Mouse (Mus musculus) heart, adult 2 months (tissue): ENCODE measurements around the gene Zfyve19. TPM values are rescaled to one million over a fixed set of nuclear protein-coding genes. Genes with fewer than 3 reads are reported as not detected.
A peak's percentile ranks its signal among the peaks of the same experiment; 100 is the strongest.

Experiments
- DNase-seq, 2 experiments: peaks; one replicate each; pipeline ENCODE4 v3.0.0; 2021
- H3K27ac ChIP-seq: fragments of 200-600 bp; 2 replicates; pipeline ENCODE4 v1.8.1; 2022
- H3K27me3 ChIP-seq: fragments of 200-500 bp; 2 replicates; pipeline ENCODE4 v1.6.1; 2012; ENCODE audit warnings: mild to moderate bottlenecking, low read length, inconsistent platforms, mixed read lengths; ENCODE audit not compliant: control insufficient read depth, insufficient read depth
- H3K36me3 ChIP-seq: fragments of 200-500 bp; 2 replicates; pipeline ENCODE4 v1.6.1; 2012; ENCODE audit warnings: low read length, inconsistent platforms; ENCODE audit not compliant: control insufficient read depth, insufficient read depth
- H3K4me1 ChIP-seq: fragments of 200-500 bp; 2 replicates; pipeline ENCODE4 v1.6.1; 2011; ENCODE audit warnings: low read length; ENCODE audit not compliant: control insufficient read depth, insufficient read depth
- H3K4me3 ChIP-seq: fragments of 200-600 bp; 2 replicates; pipeline ENCODE4 v1.8.1; 2022
- H3K79me2 ChIP-seq: fragments of 200-500 bp; replicated peaks from 2 replicates; pipeline ENCODE4 v1.6.1; 2012; ENCODE audit warnings: mild to moderate bottlenecking, inconsistent platforms, low read length, moderate library complexity, mixed read lengths; ENCODE audit not compliant: control insufficient read depth, insufficient read depth
- H3K9ac ChIP-seq: fragments of 200-500 bp; 2 replicates; pipeline ENCODE4 v1.6.1; 2012; ENCODE audit warnings: low read depth, mild to moderate bottlenecking, control low read depth, inconsistent platforms, low read length, mixed read lengths
- CTCF ChIP-seq: fragments of 200-600 bp; IDR thresholded peaks from 2 replicates; pipeline ENCODE4 v1.8.1; 2022; ENCODE audit warnings: antibody characterized with exemption, mild to moderate bottlenecking, moderate library complexity
- EP300 ChIP-seq: fragments of 200-500 bp; IDR thresholded peaks from 2 replicates; pipeline ENCODE4 v1.6.1; 2011; ENCODE audit warnings: low read depth, low read length, control low read depth; ENCODE audit not compliant: insufficient read depth
- POLR2A ChIP-seq: fragments of 200-500 bp; IDR thresholded peaks from 2 replicates; pipeline ENCODE4 v1.6.1; 2011; ENCODE audit warnings: mild to moderate bottlenecking, low read depth, low read length, control low read depth; ENCODE audit not compliant: insufficient read depth
- WGBS: fragments of 180-500 bp; shearing (Covaris S2); methylation state at CpG from one replicate; pipeline ENCODE4 v1.1.7; 2018; 5-methylcytosine and 5-hydroxymethylcytosine counted together
- intact Hi-C: fragments of 180-260 bp; cut with DNase I; formaldehyde crosslinking; loops from one replicate; pipeline ENCODE4 v1.15.1; 2025
- polyA plus RNA-seq: library from polyadenylated mRNA; depleted of rRNA; stranded (reverse); fragments of >200 nt; gene quantifications from 2 replicates; pipeline ENCODE4 v1.2.3, GENCODE M21; 2012
- total RNA-seq, 2 experiments: library from RNA; stranded (reverse); gene quantifications; 2 replicates each; pipeline ENCODE4 v1.2.3; 2021

Zfyve19 gene
- total and polyA plus RNA-seq, 3 experiments = 8.5 to 17.1 (median 11.6) TPM

DNA sequence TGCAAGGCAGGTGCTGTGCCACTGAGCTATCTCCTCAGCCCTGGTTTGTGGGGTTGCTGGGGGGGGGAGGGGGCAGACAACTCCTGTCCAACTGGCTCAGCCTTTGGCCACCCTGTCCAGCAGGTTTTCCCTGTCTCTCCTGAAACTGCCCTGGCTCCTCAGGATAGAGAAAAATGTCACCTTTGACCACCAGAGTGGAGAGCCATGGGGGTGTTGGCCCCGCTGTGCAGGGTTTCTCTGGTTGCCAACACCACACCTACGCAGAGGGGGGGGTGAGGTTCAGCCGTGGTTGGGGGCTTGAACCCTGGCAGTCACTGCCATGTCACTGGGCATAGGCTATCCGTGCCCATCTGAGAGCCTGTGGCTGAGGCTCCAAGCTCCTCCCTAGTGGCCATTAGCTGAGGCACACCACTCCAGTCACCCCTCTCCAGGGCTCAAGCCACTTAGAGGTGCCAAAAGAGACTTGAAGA lies 41.2 kb downstream of the Zfyve19 start:
- Histone ChIP-seq H3K27me3 (no peaks in the 10 kb centered on the region), H3K4me1 (peaks cover 1% of the 10 kb centered on the region; the same call in 1 of the 2 replicates), H3K79me2 (no peaks in the 10 kb centered on the region), H3K4me3 (no peak overlapping the region), H3K27ac (no peak overlapping the region), H3K9ac (no peak overlapping the region), H3K36me3 (no peaks in the 10 kb centered on the region)
- intact Hi-C loops = loop anchor here (2.0 kb wide), 1 partner anchor 165 kb away; no protein-coding TSS in a partner anchor
- no peak for DNase-seq
- 73% methylated on average over 4 of the region's 4 CpGs for WGBS
- no peak for TF ChIP-seq CTCF
- TF ChIP-seq POLR2A = no peak
- TF ChIP-seq EP300 = no peak

DNA sequence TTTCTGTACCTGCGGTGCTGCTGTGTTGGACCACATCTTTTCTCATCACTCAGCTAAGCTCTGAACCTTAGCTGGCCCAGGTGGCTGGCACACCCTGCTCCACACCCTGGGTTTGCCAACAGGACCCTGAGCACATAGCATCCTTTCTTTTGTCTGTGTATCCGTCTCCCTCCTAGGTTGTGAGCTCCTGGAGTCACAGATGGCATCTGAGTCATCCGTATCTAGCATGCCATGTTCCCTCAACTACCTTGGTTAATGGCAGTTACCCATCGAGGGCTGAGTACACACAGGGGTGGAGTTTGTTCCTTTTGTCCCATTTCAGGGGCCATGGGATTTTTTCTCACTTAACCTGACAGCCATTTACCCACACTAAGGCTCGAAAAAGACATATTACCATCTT lies 42.0 kb downstream of the Zfyve19 start:
- Histone ChIP-seq H3K4me3 (no peak overlapping the region), H3K36me3 (no peaks in the 10 kb centered on the region), H3K27ac (no peak overlapping the region), H3K79me2 (no peaks in the 10 kb centered on the region), H3K9ac (no peak overlapping the region), H3K27me3 (no peaks in the 10 kb centered on the region), H3K4me1 (peaks cover 1% of the 10 kb centered on the region; the same call in 1 of the 2 replicates)
- no peak for DNase-seq
- intact Hi-C loops = loop anchor here (2.0 kb wide), 1 partner anchor 164 kb away; no protein-coding TSS in a partner anchor
- no peak for TF ChIP-seq POLR2A
- TF ChIP-seq EP300 = no peak
- no peak for TF ChIP-seq CTCF
- WGBS = 61% methylated on average over 5 of the region's 5 CpGs

DNA sequence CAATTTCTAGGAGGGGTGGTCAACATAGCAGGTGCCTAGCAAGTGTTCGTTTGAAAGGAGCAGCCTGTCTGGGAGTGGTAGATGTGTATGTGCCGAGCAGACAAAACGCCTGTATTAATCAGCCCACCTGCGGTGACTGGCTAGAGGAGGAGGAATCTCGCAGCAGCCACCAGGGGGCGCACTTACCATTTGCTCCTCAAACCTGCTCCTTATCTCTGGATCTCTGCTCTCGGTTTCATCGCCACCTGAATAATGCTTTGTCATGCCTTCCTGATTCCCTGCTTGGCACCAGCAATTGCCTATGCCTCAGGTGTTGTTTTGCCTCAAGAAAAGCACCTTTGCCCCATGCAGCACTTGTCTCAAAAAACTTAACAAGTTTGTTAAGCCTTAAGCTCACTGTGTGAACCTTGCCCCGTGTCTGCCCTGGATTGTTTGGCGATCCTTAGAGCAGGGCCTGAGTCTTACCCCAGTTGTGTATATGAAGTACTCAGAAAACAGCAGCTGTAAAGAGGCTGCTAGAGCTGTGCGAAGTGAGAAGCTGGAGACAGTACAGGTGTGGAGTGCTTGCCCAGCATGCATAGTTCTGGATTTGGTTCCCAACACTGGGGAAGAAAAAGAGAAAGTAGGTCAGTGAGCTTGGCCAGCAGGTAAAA lies 42.5 kb downstream of the Zfyve19 start:
- H3K4me3 ChIP-seq = peak overlapping the region; percentile 27; the same call in 1 of the 2 replicates
- no peaks in the 10 kb centered on the region for H3K27me3 ChIP-seq
- no peak overlapping the region for H3K27ac ChIP-seq
- H3K79me2 ChIP-seq = no peaks in the 10 kb centered on the region
- 13% methylated on average over 11 of the region's 11 CpGs for WGBS
- intact Hi-C loops = loop anchor here (1.0 to 2.0 kb wide), 3 partner anchors 37 to 185 kb away; partner anchors contain the start of gene Vps18
- no peaks in the 10 kb centered on the region for H3K36me3 ChIP-seq
- DNase-seq = peak; percentile 73 to 87
- peaks cover 1% of the 10 kb centered on the region; the same call in 1 of the 2 replicates for H3K4me1 ChIP-seq
- TF ChIP-seq EP300 = 0 out of 2 replicates have a peak, but pooled peaks have one; percentile 62
- no peak; the same call in none of the 2 replicates for TF ChIP-seq CTCF
- no peak for TF ChIP-seq POLR2A
- no peak overlapping the region for H3K9ac ChIP-seq

DNA sequence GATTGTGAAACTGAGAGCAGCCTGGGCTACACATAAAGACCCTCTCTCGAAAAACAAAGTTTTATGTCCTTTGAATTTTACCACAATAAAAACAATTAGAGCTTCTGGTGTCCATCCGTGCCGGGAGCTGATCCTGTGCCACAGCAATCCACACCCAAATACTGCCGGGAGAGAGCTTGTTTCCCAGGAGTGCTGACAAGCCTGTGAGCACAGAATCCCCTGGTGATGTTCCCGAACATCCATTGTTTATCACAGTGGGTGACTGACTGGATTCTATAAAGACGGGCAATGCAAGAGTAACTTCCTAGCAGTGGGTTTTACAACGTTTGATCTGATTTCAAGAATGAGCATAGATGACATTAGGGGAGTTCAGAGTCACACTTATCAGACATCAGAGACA lies 46.6 kb downstream of the Zfyve19 start:
- Histone ChIP-seq H3K27me3 (no peaks in the 10 kb centered on the region), H3K4me3 (no peak overlapping the region), H3K27ac (no peak overlapping the region), H3K36me3 (no peaks in the 10 kb centered on the region), H3K79me2 (no peaks in the 10 kb centered on the region), H3K4me1 (peaks cover 1% of the 10 kb centered on the region; the same call in 1 of the 2 replicates), H3K9ac (no peak overlapping the region)
- no peak for DNase-seq
- TF ChIP-seq EP300 = no peak
- no peak for TF ChIP-seq CTCF
- no peak for TF ChIP-seq POLR2A
- intact Hi-C loops = no loop called here
- WGBS = 25% methylated on average over 7 of the region's 7 CpGs

DNA sequence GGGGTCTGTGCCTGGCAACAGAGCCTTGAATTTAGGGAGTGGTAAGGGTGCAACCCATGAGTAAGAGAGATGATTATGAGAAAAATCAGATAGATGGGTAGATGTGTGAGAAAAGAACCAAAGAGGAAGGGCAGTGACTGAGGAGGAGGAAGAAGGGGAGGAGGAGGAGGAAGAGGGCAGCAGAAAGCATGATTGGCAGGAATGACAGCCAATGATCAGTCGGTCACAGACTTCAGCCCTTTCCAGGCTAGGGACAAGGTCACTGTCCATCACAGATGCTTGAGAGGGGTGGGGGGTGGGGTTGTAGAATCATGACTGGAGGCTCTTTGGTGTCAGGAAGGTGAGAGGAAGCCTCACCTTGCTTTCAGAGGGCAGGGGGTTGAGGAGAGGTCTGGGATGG lies 52.1 kb downstream of the Zfyve19 start:
- intact Hi-C loops = no loop called here
- Histone ChIP-seq H3K4me3 (no peak overlapping the region), H3K9ac (no peak overlapping the region), H3K79me2 (no peaks in the 10 kb centered on the region), H3K36me3 (no peaks in the 10 kb centered on the region), H3K4me1 (no peaks in the 10 kb centered on the region), H3K27ac (no peak overlapping the region), H3K27me3 (no peaks in the 10 kb centered on the region)
- TF ChIP-seq CTCF (no peak), EP300 (no peak)
- whole genome bisulfite sequencing = 77% methylated on average over 1 of the region's 1 CpGs
- DNase-seq = no peak

DNA sequence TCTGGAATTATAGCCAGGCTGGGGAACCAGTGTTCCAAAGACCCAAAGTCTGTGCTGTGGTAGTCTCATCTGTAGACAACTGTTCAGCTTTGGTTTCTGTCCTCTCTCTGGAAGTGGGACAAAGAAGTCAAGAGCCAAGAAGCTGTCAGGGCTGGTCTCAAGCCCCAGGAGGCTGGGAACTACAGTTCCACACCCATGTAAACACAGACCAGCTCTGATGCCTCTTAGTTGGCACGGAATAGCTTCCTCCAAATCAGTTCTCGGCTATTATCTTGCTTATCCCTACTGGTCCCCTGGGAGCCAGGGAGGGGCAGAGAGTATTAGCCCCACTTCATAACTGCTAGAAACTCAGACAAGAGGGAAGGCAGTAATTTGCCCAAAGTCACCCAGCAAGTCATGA lies 52.9 kb downstream of the Zfyve19 start:
- Histone ChIP-seq H3K79me2 (no peaks in the 10 kb centered on the region), H3K4me1 (no peaks in the 10 kb centered on the region), H3K27me3 (no peaks in the 10 kb centered on the region), H3K27ac (no peak overlapping the region), H3K9ac (no peak overlapping the region), H3K36me3 (no peaks in the 10 kb centered on the region), H3K4me3 (no peak overlapping the region)
- no peak for TF ChIP-seq CTCF
- no peak for TF ChIP-seq EP300
- TF ChIP-seq POLR2A = no peak
- DNase-seq = peak in 1 of 2 experiments; percentile 9
- intact Hi-C loops = no loop called here
- WGBS = 8% methylated on average over 2 of the region's 2 CpGs
